Mouse (Mus musculus) spleen, adult 10 weeks (tissue): Measurements from ENCODE around the gene Tgif2. TPM values are rescaled to one million over a fixed set of nuclear protein-coding genes. Genes with fewer than 3 reads are reported as not detected.

Experiments used
- polyA plus RNA-seq: library from polyadenylated mRNA; stranded (reverse); fragments of 350-450 nt; fragmentation: Illumina TruSeq; extraction: RNeasy Lipid Tissue Mini Kit (QIAGEN cat#74804); gene quantifications from one replicate; pipeline ENCODE4 v1.2.3, GENCODE M21; 2015; ENCODE audit warnings: low replicate concordance; ENCODE audit not compliant: insufficient read depth

The Tgif2 gene
- polyA plus RNA-seq, result 7.0 TPM

DNA sequence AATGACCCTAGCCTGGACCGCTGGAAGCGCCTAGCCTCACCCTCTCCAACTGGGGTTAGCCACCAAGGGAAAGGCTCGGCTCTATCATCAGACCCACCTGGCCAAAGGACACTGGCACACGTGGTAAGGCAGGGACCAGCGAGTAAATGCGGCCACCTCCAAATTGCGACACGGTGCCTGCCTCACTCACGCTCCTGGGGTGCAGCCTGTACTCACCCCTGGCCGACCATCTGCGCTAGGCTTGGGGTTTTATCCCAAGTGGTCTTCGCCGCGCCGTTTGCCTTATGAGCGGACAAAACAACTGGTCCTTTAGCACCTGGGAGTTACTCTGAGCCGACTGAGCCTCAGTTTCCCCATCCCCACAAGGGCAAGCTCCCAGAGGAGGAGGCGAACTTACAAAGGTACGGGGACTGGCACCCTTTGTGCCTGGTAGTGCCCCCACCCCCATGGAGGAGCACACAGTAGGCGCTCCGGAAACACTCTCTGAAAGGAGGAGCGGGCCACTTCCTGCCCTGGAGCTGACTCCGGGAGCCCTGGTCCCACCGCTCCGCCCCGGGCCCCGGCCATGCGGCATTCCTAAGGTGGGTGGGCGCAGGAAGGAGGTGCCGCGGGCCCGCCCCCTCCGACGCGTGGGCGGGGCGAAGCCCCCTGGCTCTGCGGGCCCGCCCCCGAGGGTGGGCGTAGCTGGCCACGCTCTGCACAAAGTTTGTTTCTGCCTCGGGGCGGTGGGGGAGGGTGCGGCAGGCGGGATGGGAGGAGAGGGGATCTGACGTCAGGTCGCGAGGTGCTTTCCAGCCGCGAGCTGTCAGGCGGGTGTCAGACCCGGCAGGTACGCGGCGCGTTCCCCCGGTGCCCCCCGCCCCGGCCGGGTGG lies at the start of gene Tgif2:
Tgif2 (plus strand) TSS at position 689 of the 873 bp plus-strand sequence.

DNA sequence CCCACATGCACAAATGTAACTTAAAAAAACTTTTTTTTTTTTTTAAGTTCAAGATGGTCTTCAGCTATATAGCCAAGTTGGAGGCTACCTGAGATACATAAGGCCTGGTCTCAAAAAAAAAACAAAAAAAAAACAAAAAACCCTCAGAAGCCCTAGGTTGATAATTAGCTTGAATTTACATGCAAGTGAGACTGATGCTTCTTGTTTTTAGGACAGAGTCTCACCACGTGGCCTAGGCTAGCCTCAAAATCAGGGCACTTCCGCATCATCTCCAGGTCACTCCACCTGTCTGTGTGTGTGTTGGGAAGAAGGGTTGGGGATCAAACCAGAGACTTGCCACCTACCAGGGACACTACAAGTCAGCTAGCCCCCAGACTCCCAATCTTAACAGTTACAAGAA lies 18.0 kb downstream of the Tgif2 start, which contains the start of gene 4930518I15Rik:
4930518I15Rik (minus strand) TSS at position 112 of the 400 bp plus-strand sequence.

DNA sequence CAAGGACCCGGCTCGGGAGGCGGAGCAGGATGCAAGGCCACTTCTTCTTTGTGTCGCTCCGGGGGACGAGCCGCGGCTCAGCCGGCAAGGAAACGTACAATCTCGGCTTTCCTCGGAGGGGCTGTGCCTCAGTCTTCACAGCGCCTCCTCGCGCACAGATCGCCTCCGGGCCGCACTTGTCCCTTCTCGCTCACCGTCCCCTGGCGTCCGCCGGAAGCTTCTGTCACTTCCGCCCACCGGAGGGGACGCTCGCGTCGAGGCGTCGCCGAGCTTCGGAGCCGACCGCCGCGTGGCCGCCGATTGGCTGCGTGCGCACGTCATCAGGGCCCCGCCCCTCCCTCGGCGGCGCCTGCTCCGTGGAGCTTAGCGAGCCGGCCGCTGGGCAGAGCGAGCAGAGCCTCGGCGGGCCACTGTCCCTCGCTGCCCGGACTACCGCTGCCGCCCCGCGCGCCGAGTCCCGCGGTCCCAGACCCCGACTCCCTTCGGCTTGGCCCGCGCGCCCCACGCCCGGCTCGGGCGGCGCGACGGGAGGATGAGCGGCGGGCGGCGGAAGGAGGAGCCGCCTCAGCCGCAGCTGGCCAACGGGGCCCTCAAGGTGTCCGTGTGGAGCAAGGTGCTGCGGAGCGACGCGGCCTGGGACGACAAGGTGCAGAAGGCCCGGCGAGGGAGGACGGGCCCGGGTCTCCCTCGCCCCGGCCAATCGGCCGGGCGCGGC lies 23.1 kb downstream of the Tgif2 start, which contains the start of gene Rab5if:
Rab5if (plus strand) TSS at position 357 of the 715 bp plus-strand sequence.

DNA sequence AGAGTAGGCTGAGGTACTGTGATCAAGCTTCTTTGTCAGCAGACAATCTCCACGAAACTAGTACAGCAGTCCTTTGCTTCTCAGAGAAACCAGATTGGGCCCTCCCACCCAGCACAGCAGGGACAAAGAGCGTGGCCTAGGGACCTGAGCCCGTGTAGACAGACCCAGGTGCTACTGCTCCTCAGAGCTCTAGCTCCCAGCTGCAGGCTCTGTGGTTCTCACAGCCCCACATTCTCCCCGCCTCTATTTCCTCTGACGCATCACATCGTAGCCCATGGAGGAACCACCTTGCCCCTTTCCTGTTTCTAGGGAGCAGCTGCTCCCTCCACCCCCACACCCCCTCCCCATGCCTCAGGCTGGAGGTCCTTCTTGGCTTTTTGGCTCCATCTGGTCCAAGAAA lies 47.2 kb downstream of the Tgif2 start, which contains the start of gene Sla2:
Sla2 (minus strand) TSS at position 176 of the 400 bp plus-strand sequence.

Other genes starting within 250 kb of the Tgif2 start
- 27.8 TPM for gene Dlgap4, start 226.3 kb upstream of the Tgif2 start, polyA plus RNA-seq
- gene Myl9, start 64.6 kb upstream of the Tgif2 start, polyA plus RNA-seq, result 69.0 TPM
- 11.3 TPM for gene 4930518I15Rik, start 17.9 kb downstream of the Tgif2 start, polyA plus RNA-seq
- 115 TPM for gene Rab5if, start 23.1 kb downstream of the Tgif2 start, polyA plus RNA-seq
- 8.5 TPM for gene Sla2, start 47.2 kb downstream of the Tgif2 start, polyA plus RNA-seq
- gene Ndrg3, start 152.0 kb downstream of the Tgif2 start, polyA plus RNA-seq, result 71.8 TPM
- 21.5 TPM for gene Dsn1, start 167.1 kb downstream of the Tgif2 start, polyA plus RNA-seq
- 2.1 TPM for gene Soga1, start 239.2 kb downstream of the Tgif2 start, polyA plus RNA-seq
- not detected for gene Tldc2, start 247.0 kb downstream of the Tgif2 start, polyA plus RNA-seq